Mouse (Mus musculus): ENCODE data around the gene Wbp1l. TPM values are rescaled to one million over a fixed set of nuclear protein-coding genes. Genes with fewer than 3 reads are reported as not detected.

Wbp1l gene
- total RNA-seq, 2 experiments from 2014 or later = 43.1 to 45.3 TPM

GRCm38 (mm10) chr19:46625519-46625918 is 26.6 kb downstream of the Wbp1l start:
- no peak for DNase-seq
- intact Hi-C loops (cut with DNase I) = no loop called here

DNA sequence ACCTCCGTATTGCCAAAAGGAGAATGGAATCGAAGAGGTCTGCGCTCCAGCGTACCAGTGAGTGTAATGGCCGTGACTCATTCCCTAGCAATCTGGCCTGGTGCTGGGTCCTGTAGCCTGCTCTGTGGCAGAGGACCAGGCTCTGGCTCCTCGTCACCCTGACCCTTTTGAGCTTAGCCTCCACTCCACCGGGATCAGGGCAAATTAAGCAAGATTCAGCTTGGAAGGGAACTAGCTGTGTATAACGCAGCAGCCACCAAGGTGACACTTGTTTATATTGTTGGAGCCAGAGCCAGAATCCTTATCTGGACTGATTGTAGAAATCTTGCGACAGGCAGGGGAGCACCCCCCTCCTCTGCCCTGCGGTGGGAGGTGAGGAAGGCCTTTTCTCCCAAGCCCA is 29.5 kb downstream of the Wbp1l start:
- no peak for DNase-seq
- intact Hi-C loops (cut with DNase I) = no loop called here

DNA sequence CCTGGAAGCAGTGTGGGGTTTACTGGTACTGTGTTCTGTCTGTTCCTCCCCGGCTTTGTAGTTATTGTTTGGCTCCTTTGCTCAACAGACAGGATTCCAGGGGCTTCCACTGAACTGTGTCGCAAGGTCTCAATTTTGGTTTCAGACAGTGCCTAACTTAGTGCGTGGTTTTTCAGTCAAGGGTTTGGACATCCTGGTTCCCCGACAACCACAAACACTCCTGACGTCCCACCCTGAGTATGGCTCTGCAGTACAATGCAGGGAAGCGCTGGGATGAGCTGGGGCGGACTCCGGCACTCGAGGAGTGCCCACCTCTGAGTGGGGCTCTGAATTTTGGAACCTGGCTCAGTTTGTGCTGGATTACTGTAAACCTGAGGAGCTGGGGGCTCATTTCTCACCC is 30.9 kb downstream of the Wbp1l start:
- DNase-seq = no peak
- intact Hi-C loops (cut with DNase I) = no loop called here

DNA sequence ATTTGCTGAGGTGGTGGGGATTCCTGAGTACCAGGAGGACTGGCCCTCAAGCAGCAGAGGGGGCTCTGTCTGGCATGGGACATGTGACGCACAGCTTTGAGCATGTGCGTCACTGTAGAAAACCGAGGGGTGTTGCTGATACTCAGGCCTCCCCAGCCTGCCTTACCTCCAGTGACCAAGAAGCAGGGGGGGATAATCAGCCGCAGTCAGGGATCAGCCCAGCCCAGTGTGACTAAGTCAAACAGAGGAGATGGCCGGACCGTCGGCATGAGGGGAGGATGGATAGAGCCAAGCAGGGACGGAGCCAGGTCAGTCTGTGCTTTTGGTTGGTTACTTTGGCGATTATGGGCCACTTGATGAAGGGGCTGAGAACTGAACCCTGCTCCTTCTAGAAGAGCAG is 32.8 kb downstream of the Wbp1l start:
- no peak for DNase-seq
- intact Hi-C loops (cut with DNase I) = no loop called here

- no peak for DNase-seq
- intact Hi-C loops (cut with DNase I) = no loop called here
Measured at GRCm38 (mm10) chr19:46635766-46636165, 36.9 kb downstream of the Wbp1l start.

- intact Hi-C loops (cut with DNase I) = no loop called here
- DNase-seq = no peak
Measured at GRCm38 (mm10) chr19:46637598-46637997, 38.7 kb downstream of the Wbp1l start.

DNA sequence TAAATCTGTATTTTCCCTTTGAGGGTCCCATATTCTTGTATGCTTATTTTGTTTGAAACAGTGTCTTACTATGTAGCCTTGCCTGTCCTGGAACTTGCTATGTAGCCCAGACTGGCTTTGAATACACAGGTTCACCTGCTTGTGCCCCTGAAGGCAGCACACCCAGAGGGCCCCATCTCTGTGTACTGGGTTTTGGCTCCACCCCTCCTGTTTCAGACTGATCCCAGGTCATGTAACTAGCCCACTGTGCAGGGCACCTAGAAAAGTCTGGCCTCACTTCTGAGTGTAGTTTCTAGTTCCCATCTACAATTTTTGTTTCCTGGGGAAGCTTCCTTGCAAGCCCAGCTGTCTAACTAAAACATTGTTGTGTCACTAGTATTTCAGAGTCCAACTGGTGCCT is 40.2 kb downstream of the Wbp1l start:
- no peak for DNase-seq
- intact Hi-C loops (cut with DNase I) = no loop called here

DNA sequence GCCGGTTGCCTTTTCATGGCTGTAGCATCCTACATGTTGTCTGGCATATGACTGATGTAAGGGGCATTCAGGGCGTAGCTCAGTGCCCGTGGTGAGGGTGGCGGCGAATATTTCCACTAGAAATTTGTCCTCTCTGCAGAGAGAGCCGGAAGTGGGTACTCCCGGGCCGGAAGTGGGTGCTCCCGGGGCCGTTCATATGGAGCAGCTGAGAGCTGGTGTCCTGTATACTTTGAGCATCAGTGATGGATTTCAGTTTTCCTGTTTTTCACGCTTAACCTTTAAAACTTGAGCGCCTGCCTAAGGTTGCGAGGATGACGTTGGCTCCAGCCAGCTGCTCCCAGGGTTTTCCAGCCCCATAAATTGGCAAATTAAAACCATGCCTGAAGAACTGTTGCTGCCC is 40.6 kb downstream of the Wbp1l start:
- intact Hi-C loops (cut with DNase I) = no loop called here
- no peak for DNase-seq

GRCm38 (mm10) chr19:46640780-46641179 is 41.9 kb downstream of the Wbp1l start:
- DNase-seq = no peak
- intact Hi-C loops (cut with DNase I) = no loop called here

DNA sequence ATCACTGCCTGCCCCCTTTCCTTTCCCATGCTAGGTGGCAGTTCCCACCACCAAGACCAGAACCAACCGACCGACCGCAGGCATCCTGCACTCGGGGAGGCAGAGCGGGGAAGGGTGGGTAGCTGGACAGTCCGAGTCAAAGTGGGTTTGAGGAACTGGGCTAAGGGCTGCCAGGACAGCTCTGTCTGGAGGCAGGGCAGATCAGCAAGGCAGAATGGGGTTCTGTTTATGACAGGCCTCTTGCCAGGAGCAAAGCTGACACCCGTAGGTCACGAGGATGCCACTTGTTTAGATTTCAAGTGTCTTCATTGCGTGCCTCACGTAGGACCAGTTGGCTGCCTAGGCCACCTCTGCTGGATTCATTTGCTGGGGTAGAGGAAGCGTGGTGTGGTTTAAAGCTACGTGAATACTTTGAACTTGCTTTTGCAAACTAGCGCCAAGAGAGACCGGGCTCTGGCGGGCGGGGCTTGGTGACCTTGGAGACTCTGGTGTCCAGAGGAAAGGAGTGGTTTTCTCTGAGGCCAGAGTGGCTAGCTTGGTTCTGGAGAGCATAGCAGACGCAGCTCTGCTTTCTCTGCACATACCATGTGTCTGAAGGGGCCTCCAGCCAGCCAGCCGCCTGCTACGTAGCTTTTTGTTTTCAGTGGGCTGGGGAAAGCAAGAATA is 42.7 kb downstream of the Wbp1l start:
- intact Hi-C loops (cut with DNase I) = no loop called here
- peak; percentile 40 for DNase-seq

GRCm38 (mm10) chr19:46642136-46642753 is 43.4 kb downstream of the Wbp1l start:
- intact Hi-C loops (cut with DNase I) = no loop called here
- DNase-seq = no peak

DNA sequence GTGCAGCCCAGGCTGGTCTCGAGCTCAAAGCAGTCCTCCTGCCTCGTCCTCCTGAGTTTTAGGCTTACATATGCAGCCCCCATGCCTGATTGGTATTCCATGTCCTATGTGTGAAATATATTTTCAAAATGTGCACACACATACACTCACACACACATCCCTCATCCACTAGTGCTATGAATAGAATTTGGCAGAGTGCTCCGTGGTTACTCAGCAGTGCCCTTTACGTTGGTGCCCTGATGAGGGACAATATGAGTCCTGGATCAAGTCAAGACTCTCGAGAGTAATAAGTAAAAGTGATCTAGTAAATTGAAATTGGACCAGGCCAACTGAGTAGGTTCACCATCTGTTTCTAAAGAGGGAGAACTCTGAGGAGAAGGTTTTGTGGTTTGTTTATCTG is 44.4 kb downstream of the Wbp1l start:
- intact Hi-C loops (cut with DNase I) = no loop called here
- no peak for DNase-seq

- intact Hi-C loops (cut with DNase I) = no loop called here
- DNase-seq = no peak
Measured at GRCm38 (mm10) chr19:46644343-46644792, 45.5 kb downstream of the Wbp1l start.

DNA sequence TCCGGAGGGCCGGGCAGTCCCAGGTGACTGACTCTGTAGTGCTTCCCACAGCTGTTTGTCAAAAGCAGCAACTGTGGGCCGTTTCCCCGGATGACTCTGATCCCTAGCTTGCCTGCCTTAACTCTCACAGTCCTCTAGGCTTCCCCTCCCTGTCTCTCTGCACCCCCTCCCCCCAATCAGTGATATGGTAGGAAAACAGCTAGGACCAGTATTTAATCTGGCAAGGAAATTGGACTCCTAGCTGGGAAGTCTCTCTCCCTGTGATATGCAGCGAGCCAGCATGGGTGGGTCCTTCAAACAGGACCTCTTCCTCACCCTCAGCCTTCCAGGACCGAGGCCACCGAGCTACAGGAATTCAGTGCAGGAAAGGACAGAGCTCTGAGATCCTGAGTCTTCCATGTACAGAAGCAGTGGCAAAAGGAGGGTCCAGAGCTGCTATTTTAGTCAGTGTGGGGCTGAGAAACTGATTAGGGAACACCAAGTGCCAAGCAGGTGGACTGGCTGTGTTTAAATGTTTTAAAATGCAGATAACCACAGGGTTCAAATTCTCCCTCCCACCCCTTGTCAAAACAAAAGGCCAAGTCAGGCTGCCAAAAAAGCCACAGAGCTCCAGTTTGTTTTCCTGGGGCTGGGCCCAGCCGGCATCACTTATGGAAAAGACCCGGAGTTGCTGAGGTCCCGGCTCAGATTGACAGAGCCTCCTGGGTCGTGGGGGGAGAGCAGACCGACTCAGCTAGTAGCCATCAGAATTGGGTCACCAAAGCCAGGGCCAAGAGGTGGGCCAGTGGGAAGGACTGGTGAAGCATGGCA is 46.1 kb downstream of the Wbp1l start:
- DNase-seq = peak; percentile 44
- intact Hi-C loops (cut with DNase I) = no loop called here

DNA sequence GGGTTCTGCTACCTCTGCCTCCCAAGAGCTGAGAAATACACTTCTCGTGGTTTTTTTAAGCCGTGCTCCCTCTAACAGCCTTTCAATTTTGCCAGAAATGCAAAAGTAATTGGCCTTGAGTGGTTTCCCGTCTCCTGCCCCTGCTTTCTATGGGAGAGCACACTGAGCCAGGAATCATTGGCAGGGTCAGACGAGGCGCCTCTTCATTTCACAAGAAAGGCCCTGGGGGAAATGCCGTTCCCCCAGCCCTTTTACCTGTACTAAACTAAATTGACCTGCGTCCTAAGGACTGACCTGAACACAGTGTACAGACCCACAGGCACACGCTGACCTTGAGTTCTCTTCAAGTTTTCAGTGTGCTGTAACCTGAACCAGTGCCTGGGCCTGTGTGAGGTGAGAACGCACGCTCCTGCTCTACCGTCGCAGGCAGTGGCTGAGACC is 47.2 kb downstream of the Wbp1l start:
- intact Hi-C loops (cut with DNase I) = no loop called here
- no peak for DNase-seq

DNA sequence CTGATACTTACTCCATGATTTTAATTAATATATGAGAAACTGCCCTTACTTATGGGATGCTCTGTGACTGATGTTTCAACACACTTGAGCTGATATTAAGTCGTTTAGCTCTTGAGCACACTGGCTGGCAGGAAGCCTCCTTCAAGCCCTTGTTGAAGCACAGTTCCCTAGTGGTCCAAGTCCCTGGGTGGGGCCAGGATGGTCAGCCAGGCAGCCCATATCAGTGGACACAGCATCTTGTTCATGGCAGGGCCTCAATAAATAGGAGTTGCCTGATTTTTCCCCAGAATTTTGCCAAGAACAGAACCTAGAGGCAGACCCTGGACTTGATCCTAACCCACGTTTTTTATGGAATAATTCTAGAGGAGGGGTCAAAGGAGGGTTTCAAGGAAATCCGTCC is 48.4 kb downstream of the Wbp1l start:
- no peak for DNase-seq
- intact Hi-C loops (cut with DNase I) = no loop called here

GRCm38 (mm10) chr19:46647850-46648249 is 49.0 kb downstream of the Wbp1l start:
- intact Hi-C loops (cut with DNase I) = no loop called here
- no peak for DNase-seq

DNA sequence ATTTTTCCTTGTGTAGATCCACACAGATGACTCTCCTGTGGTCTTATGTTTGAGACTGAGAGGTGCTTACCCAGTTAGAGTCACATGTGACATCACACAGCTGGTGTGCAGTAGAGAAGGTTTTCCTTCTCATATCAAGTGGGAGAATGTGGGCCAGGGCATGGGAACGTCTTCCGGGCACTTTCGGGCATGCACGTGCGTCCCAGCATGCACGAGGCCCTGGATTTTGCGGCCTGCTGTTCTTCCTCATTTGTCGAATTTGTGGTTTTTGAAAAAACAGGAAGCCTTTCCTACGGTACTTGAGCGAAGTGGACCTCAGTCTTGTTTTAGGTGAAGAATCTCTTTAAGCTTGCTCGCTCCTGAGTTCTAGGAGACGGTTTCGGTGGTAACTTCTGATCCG is 49.7 kb downstream of the Wbp1l start:
- intact Hi-C loops (cut with DNase I) = no loop called here
- DNase-seq = no peak

DNA sequence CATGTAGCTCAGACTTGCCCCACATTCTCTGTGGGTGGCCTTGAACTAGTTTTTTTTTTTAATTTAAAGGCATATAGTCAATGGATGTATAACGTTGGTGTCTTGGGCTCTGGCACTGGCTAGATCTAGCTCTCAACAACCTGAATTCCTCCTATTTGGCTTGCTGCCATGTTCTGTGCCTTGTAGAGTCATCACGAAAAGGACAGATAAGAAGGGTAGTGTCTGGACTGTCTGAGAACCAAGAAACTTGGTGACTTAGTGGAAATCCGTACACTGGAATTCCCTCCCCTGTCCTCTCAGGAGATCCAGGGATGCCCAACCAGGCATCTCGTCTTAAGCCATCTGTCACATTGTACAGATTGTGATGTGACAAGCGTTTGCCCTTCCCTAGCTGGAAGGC is 54.3 kb downstream of the Wbp1l start:
- DNase-seq = no peak
- intact Hi-C loops (cut with DNase I) = no loop called here

- intact Hi-C loops (cut with DNase I) = no loop called here
- no peak for DNase-seq
Measured at GRCm38 (mm10) chr19:46653616-46654235, 54.8 kb downstream of the Wbp1l start.

DNA sequence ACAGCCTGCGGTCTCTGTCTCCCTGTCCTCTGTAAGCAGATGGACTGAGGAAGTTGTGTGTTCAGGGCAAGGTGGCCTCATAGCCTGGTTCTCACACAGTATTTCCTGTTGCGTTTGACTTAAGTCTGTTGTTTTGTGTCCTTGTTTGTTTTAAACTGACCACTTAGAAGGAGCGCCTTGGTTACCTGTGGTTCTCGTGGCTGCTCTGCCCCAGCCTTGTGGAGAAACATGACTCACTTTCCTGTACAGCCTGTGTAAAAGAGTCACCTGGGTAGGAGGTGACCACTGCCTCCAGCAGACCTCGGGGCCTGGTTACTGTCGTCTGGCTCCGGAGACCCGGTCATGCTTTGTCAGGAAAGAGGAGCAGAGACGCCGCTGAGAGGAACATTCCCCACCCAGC is 56.7 kb downstream of the Wbp1l start:
- DNase-seq = no peak
- intact Hi-C loops (cut with DNase I) = no loop called here

Data from left cerebral cortex, postnatal 4 days (tissue).